Mouse (Mus musculus) retina, postnatal 7 days (tissue): ENCODE results near the gene Stard7.
"Not testable (repeated sequence)": the region's sequence is repeated elsewhere in the genome, so short reads cannot be mapped to it uniquely, and the experiment has no call there.

Experiments
- DNase-seq: peaks from one replicate; pipeline ENCODE4 v3.0.0-alpha.2; 2012; ENCODE audit warnings: low read depth, low spot score

Gene Stard7

DNA sequence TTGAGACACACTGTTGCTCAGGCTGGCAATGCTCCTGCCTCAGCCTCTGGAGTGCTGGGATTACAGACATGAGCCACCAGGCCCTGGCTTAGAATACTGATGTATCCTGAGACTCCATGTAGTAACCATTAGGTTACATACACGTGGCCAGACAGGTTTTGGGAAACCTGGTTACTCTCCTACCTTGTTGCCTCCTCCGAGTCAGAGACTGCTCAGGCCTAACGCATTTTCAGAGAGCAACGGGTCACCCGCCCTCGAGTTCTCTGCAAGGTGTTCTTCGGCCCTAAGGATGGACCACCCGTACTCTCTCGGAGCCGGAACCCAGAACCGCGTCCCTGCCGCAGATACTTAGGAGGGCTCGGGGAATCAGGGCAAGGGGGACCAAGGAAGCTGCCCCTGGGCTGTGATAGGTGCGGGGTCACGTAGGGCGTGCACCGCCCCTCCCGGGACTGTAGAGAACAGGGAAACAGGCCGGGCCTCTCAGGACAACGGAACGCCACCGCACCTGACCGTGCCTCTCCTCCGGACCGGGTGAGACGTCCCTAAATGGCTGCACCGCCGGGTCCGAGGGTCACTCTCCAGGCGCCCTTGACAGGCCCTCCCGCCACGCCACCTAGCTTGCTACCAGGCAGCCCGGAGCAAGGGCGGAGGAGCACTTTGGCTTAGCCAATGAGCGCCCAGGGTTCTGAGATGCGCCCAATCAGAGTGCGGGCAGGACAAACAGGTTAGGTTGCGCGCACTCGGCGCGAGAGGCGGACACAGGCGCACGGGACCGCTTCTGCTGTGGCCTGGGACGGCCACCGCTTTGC lies at the start of gene Stard7:
Gene Stard7, plus strand, starts transcription at position 728 of the 809 bp plus-strand sequence.
- peak; percentile 94 for DNase-seq

DNA sequence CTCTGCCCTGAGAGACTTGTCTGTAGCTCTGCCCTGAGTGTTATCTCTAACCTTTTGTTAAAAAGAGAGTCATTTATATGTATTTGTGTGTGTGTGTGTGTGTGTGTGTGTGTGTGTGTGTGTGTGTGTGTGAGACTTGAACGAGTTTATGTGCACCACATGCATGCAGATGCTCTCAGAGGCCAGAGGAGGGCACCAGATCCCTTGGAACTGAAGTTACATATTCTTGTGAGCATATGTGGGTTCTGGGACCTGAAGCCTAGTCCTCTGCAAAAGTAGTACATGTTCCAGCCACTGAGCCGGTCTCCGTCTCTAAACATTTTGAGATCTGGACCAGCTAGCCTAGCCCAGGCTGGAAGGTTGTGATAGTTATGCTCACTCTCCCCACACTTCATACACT lies 44.8 kb upstream of the Stard7 start:
- DNase-seq, result no peak

DNA sequence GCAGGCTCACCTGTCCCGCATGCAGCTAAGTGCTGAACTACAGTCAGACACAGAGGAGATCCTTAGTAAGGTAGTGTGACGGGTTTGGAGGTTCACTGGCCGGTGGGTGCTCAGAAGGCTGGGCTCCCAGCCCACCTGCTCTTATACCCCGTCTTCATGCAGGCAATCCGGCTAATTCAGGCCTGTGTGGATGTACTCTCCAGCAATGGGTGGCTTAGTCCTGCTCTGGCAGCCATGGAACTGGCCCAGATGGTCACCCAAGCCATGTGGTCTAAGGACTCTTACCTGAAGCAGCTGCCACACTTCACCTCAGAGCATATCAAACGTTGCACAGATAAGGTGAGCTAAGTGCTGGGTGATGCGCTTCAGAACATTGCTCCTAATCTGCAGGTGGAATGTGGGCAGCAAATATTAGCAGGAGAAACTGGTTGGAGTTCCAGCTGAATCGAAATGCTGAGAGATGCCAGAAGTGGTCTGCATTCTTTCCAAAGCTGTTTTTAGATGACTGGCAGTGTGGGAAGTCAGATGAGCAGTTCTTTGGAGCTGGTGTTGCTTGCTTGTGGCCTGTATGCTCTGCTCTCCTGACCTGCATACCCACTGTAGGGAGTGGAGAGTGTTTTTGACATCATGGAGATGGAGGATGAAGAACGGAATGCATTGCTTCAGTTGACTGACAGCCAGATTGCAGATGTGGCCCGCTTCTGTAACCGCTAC lies 32.0 kb upstream of the Stard7 start:
- DNase-seq, result no peak

DNA sequence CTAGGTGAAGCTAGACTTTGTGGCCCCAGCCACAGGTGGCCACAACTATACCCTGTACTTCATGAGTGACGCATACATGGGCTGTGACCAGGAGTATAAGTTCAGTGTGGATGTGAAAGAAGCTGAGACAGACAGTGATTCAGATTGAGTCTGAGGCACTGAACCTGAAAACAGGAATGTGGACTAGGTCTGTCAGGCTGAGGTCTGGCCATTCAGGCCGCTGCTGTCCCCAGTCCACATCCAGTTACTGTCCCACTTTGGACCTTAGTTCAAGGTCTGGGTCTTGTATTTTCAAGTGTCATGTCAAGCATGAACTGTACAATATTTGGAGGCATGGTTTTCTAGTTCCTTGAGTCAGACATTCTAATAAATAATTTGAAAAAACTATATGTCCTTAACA lies 30.0 kb upstream of the Stard7 start:
- DNase-seq, result no peak

DNA sequence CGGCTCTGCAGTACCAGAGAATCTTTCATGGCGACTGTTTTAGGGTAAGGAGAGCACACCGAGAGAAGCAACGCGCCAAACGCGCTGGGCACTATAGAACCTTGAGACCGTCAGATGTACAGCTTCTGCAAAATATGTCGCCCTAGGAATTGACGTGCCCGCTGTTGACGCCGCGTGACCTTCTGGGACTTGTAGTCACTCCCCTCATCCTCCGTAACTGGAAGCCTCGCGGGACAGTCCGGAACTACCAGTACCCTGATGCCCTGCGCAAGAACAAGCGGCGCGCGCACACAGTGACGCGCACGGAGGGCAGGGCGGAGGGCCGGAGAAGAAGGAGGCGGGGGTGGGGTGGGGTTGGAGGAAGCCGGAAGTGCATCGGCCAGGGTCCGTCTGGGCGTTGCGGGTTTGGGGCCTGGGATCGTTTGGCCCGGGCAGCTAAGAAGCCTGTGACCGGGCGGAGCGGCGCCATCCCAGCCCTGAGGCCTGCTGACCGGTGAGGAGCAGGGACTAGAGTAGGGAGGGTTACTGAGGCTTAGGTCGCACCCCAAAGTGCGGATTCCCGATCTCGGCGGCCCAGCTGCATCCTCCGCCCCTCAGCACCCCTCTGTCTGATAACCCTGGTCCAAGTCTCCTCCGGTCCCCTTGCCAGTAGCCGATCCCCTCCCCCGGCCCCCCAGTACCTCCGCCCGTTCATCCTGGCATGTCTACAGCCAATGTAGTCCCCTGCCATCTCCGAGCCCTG lies 22.3 kb upstream of the Stard7 start, which contains the start of the genes Ciao1 and Tmem127:
Gene Ciao1, minus strand, starts transcription at position 225 of the 742 bp plus-strand sequence.
Gene Tmem127, plus strand, starts transcription at position 317 of the 742 bp plus-strand sequence.
- peak; percentile 99 for DNase-seq

DNA sequence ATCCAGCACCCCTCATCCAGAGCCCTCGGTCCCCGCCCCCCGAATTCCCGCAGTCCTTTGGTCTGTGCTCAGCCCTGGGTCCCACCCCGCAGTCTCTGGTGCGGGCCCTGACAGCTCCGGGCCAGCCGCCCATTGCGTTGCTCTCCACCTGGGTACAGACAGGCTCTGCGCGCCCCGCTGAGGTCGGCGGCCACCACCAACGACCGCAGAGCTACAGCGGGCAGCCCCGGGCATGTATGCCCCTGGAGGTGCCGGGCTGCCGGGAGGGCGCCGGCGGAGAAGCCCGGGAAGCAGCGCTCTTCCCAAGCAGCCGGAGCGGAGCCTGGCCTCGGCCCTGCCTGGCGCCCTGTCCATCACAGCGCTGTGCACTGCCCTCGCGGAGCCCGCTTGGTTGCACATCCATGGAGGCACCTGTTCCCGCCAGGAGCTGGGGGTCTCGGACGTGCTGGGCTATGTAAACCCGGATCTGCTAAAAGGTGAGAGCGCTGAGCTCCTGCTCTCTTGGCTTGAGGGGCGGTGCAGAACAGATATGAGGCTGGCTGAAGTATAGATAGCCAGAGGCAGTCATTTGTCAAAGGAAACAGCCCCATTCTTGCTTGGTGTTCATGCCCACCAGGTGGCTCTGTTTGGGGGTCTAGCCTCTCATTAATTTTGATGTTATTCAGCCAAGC lies 21.5 kb upstream of the Stard7 start:
- DNase-seq, result peak; percentile 16

DNA sequence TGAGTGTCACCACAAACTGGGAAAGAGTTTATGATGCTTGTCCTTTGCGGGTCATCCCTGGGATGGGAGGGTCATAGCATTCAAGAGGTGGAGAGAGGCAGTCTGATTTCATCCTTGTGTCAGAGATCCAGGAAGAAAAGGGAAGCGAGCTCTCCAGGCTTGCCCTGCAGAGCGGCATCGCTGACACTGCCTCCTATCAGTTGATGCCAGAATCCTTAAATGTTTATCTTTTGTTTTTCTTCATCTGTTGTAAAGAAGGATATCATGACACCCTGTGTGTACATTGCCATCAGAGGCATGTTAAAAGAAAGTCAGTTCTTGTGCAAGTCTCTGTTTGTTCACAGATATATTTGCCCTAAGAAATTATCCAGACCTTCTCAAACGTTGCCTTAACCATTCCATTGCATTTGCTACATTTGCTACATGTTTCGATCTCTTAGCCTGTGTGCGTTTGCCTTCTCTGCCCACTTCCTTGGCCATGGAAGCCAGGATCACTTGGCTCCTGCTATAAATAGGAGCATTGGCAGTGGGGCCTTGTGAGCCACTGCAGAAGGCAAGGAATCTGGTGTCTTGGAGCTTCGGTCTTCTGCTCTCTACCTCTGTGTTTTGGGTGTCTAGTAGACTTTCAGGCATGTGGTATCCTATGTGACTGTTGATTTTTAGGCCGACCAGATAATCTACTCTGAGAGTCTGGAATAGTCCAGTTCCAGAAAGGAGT lies 19.6 kb upstream of the Stard7 start:
- no peak for DNase-seq

DNA sequence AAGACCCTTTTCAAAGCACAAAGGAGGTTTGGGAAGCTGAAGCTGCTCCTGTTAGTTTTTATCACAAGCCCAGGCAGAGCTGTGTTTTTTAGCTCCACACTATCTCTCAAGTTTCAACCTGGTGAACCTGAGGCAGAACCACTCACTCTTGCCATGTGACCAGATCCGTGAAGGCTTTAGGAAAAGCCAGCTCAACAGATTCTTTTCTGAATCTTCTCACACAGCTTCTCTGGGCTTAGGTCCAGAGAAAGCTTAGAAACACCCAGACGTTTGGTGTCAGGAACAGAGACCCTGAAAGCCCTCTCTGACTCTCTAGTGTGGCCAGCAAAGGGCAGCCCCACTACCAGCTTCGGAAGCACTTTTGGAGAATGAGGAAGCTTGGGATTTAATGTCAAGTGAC lies 18.6 kb upstream of the Stard7 start:
- DNase-seq, result no peak

DNA sequence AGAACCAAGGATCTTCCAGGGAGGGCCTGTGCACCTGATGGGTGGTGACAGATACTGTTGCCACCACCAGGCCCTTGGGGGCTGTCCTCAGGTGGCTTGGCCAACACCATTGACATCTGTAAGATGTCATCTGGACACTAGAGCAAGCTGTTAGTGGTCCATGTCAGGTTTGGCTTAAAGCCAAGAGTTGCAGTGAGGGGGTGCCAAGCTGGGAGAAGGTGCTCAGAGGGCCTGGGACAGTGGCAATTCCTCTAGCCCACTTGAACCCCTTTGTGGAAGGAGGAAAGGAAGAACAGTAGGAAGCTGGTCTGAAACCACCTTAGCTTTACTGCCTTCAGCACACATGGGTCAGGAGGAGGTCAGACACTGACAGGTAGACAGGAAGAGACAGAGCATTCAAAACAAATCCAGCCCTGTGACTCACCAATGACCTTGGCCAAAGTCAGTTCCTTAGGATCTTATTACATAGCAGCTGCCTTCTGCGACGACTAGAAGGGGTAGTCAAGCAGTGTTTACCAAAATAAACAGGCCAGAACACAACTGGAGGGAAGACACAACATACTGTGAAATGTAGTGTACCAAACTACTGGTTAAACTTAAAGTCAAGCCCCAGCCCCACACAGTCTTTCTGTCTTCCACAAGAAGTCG lies 18.0 kb upstream of the Stard7 start:
- no peak for DNase-seq

DNA sequence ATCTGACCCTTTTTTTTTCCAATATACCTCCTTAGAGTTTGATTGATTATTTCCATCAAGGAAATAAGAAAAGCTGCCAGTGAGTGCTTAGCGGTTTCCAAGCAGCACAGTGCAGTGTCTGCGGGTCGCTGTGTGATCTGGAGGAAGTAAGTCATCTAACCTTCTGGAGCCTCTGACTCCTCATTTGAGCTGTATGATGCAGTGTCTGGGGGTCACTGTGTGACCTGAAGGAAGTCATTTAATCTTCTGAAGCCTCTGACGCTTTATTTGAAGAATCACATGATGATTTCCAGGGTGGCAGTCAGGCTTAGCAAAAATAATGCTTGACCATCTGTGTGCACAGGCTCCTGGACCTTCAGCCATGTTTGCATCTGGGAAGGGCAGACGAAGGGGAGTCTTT lies 17.2 kb upstream of the Stard7 start:
- no peak for DNase-seq

DNA sequence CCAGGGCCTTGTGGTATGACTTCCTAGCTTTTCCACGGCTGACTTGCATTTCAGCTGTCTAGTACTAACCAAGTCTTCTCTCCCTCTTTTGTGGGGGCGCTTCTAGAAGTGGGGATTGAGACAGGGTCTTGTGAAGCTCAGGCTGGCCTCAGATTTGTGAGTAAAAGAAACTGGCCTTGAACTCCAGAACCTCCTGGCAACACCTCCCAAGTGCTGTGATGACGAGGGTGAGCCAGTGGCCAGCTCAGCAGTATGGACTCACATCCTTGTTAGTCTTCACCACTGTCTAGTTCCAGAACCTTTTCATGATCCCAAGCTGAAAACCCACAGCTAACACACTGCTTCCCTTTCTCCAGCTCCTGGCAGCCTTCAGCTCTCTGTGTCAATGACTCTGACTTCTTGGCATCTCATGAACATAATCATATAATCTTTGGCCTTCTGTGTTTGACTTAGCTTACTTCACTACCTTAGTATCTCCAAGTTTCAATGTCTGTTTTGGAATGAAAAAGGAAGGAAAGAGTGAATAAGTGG lies 15.3 kb upstream of the Stard7 start:
- no peak for DNase-seq

DNA sequence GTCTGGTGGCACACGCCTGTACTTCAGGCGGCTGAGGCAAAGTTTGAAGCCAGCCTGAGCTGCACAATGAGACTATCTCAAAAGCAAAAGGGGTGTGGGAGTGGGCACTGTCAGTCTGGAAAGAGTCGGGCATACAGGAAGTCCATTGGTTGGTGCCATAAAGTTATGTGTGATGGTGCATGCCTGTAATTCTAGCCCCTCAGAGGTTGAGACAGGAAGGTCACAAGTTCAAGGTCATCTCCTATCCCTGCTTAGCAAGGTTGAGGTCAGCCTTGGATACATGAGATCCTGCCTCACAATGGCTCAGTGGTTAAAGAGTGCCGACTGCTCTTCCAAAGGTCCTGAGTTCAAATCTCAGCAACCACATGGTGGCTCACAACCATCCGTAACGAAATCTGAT lies 14.7 kb upstream of the Stard7 start:
- DNase-seq, result no peak

DNA sequence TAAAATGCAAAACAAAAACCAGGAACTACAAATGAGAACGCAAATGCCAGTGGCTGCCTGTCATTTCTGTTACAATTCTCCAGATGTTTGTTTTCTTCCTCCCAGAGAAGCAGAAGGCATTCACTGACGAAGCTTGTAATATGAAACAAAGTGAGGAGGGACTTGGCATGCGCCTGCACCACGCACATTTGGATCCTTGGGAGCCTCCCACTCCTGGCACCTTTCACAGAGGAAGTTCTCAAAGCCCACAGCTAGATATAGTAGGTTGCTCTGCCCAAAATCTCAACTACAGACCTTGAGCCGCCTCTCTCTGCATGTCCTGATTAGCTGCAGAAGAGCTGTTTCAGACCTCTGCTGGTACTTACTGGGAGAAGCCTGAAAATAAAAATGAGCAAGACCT lies 10.7 kb upstream of the Stard7 start:
- DNase-seq, result no peak

DNA sequence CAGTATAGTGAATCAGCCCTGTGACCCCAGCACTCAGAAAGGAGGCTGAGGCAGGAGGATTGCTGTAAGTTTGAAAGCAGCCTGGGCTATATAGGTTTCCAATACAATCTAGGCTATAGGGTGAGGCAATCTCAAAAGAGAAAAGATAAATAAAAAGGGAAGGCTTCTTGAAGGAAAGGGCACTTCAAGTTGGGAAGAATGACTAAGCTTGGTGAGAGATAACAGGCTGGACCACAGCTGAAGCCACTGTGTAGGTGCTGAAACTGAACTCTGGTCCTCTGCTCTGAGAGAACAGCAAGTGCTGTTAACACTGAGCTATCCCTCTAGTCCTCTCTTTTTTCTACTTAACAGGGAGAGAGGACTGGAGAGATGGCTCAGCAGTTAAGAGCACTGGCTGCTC lies 7.5 kb upstream of the Stard7 start:
- no peak for DNase-seq

DNA sequence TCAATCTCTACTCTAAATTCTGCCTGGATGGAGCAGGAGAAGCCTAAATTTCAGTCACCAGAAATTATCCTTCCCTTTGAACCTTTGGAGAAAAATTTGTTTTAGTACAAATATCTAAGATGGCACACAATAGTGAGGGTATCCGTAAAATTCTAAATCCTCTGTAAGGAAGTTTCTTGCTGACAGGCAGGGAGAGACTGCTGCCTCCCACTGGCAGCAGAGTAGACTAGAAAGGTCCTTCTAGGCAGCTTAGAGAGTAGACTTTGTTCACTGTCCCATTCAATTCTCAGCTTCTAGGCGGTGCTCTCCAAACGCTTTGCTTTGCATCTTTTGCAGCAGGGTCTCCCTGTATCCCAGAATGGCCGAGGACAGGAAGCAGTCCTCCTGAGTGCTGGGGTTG lies 2.2 kb upstream of the Stard7 start:
- DNase-seq, result no peak

DNA sequence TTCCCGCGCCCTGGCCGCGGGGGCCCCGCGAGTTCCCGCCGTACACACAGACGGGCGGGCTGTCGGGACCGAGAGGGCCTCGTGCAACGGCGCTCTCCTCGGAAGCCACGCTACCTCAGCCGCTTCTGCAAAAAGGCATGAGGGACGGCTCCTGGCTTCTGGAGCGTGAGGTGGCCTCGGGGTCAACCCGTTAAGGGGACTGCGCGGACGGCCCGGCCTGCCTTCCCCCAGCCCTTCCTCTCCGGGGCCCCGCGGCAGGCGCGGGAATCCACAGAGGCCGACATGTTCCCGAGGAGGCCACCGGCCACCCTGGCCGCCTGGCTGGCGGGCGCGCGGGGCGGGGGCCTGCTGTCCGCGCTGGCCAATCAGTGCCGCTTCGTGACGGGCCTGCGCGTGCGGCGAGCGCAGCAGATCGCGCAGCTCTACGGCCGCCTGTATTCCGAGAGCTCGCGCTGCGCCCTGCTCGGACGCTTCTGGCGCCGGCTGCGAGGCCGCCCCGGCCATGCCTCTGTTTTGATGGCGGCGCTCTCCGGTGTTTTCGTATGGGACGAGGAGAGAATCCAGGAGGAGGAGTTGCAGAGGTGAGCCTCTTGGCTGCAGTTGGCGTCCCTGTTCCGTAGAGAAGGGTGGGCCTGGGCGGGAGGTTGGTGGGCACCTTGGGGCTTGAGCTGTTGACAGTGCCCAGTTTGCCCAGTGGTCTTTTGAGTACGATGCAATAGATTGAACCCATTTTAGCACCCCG lies 453 bp downstream of the Stard7 start:
- peak; percentile 78 for DNase-seq

DNA sequence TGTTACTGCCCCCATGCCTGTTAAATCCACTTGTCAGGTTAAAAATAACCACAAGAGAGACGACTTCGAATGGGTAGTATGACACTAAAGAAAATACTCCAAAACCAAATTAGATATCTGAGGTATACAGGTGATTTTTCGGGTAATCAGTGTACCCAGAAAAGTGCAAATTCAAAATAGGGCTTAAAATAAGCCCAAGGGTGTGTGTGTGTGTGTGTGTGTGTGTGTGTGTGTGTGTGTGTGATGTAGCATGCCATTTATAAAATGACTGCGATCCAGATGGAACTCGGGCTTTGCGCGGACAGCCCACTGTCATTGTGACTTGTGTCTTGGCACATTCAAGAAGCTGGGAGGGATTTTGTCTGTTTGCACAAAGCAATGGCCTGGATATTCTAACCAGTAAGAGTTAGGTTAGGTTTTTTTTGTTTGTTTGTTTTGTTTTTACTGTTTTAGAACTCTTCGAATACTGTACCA lies 1.1 kb downstream of the Stard7 start:
- no peak for DNase-seq

DNA sequence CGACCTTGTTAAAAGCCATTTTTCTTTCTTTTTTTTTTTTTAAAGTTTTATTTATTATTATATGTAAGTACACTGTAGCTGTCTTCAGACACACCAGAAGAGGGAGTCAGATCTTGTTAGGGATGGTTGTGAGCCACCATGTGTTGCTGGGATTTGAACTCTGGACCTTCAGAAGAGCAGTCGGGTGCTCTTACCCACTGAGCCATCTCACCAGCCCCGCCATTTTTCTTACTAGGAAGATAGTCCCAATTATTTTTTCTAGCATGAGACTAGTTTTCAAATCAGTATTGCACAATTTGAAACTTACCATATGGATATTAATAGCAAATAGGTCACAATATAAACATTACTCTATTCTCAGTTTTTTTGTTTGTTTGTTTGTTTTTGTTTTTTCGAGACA lies 2.0 kb downstream of the Stard7 start:
- not testable (repeated sequence) for DNase-seq

DNA sequence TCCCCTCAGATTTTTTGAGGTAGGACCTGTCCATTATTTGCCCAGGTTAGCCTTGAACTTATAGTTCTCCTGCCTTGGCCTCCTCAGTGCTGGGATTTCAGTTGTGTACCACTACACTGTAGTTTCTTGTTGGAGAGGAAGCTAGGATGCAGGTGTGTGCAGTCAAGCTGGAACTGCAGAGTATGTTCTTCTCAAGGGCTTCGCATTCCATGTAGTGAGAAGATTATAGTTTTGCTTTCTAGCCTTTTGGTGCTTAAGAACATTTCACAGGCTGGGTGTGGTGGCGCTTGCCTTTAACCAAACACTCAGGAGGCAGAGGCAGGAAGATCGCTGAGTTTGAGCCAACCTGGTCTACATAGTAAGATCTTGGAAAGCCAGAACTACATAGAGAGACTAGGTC lies 2.8 kb downstream of the Stard7 start:
- no peak for DNase-seq
